Mouse (Mus musculus) heart, adult 8-10 months (tissue): ENCODE measurements at regions not wholly inside any gene's neighbourhood (a gene's known extent, or its start where the extent isn't known, plus 50 kb on each side); places are given as distances from the start of the nearest gene placed in this dataset.

Experiments used
- DNase-seq: peaks from one replicate; pipeline ENCODE4 v3.0.0; 2022; ENCODE audit warnings: low spot score

DNA sequence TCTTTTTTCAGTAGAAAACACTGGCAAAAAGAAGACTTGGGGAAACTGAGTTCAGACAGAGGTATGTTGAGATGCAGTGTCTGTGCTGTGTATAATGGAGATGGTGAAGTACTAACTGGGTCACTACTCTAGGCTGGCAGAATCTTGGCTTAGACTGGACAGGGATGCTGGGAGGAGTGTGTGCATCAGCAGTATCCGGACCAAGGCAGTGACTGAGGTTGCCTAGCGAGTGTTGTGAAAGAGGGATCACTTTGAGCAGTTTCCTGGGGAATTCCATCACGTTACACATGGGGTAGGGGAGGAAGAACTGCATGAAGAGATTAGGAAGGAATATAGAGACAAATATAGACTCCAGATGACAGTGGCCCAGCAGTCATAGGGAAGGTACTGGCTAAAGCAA, 87.9 kb upstream of the Itprid2 start:
- DNase-seq: no peak

GRCm38 (mm10) chr2:79548039-79548600, 87.0 kb upstream of the Itprid2 start:
- no peak for DNase-seq

GRCm38 (mm10) chr2:79549781-79550180, 85.4 kb upstream of the Itprid2 start:
- DNase-seq: no peak

- no peak for DNase-seq
Observed at GRCm38 (mm10) chr2:79550432-79550831, 84.7 kb upstream of the Itprid2 start.

- DNase-seq: no peak
Observed at GRCm38 (mm10) chr2:79552481-79552880, 82.7 kb upstream of the Itprid2 start.

DNA sequence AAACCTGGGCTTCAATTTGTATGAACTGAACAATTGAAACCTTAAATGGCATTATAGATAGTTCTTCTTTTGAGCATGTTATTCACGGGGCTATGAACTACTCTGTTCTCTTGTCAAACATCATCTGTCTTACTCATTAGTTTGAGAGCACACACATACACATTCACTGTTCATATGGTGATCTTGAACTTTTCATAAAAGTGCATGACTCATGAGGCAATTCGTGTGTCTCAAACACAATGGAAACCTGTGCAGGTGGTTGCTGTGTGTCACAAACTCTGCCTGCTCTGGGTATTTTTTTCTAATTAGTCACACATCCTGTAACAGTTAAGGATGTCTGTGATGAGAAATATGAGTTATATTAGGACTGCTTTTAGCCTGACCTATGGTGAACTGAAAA, 79.8 kb upstream of the Itprid2 start:
- DNase-seq: no peak

DNA sequence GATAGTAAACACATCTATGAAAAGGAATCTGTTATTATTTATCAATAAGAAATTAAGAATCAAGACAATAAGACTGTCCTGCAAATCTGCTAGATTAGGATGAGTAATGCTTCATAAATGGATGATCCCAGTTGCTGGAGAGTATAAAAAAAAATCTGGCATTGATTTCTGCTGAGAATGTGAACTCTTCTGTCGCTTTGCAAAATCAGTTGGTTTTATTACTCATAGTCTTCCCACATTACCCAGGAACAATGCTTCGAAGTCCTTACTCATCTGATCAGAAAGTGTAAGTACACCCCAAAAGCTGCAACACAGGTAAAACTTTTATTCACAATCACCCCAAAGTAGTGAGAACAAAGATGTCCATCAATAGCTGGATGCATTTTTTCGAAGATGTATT, 77.8 kb upstream of the Itprid2 start:
- no peak for DNase-seq

GRCm38 (mm10) chr2:79566280-79566933, 68.7 kb upstream of the Itprid2 start:
- no peak for DNase-seq

- no peak for DNase-seq
Observed at GRCm38 (mm10) chr2:79567413-79567934, 67.7 kb upstream of the Itprid2 start.

GRCm38 (mm10) chr2:79569663-79570062, 65.5 kb upstream of the Itprid2 start:
- DNase-seq: no peak

- no peak for DNase-seq
Observed at GRCm38 (mm10) chr2:79571910-79572309, 63.2 kb upstream of the Itprid2 start.

DNA sequence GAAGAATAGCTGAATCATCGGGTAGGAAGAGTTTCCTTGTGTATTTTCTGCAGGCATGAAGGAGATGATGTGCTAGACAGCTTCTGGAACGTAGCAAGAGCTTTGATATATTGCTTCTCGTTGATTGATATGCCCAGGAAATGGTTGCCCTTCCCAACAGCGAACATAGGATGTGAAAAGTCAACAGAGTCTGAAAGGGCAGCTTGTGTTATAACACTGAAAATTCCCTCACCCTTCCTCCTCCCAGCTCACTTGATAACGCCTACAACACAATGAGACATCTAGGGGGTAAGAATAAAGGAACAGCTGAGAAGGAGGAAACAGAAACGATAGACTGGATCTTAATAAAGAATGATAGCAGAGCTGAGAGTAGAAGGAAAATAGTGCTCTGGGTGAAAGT, 60.1 kb upstream of the Itprid2 start:
- DNase-seq: no peak

DNA sequence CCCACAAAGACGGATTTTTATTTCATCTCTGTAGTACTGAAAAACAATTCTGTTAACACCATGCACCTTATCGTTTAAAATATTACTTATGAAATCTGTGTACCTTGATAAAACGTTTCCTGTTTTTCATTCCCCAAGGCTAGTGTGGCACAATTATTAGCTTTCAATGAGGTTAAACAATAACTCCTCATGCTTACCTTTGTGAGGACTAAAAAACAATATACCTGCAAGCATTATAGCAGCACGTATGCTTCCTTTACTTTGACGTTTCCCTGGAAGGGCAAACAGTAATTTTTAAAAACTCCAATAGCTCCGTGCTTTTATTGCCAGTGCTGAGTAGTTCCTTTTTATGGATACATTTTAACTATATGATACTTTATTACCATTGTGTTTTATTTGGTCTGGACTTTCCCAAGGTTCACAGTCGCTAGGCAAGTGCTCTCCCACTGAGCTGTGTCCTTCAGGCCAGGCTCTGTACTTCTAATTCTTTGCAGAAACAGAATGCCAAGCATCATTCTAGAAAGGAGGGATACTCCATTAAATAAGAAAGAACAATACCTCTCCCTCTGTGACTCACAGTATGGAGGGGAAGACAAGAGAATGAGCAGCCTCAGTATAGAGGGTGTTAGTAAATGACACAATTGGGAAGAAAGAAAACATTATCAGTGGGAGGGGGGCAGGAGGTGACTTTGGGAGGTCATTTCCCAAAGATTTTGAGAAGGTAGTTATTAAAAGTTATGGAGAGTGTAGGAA, 50.0 kb upstream of the Itprid2 start:
- no peak for DNase-seq
